Mouse (Mus musculus): Measurements from ENCODE around the gene Snap23. TPM values are rescaled to one million over a fixed set of nuclear protein-coding genes. Genes with fewer than 3 reads are reported as not detected.

The Snap23 gene
- polyA plus RNA-seq, 1 experiment from 2014 or later, result 60.7 TPM

DNA sequence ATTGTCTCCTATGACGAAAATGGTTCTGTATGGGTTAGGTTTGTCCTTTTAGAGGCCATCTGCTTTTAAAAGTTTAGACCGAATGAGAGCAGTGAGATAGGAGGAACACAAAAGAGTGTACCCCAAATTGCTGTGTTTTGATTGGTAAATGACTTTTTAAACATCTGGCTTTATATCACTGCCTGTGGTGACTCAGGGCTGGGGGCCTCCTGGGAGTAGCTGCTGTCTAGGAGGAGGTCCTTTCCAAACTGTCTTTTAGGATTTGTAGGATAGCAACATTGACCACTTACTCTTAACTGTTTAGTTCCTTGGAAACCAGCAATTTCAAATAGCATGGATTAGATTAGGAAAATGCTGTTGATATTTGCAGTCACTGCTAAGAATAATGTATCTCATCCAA, 62.8 kb downstream of the Snap23 start:
- Histone ChIP-seq H3K9ac (no peak overlapping the region), H3K4me3 (no peak overlapping the region), H3K27me3 (no peaks in the 10 kb centered on the region), H3K9me3 (no peaks in the 10 kb centered on the region), H3K27ac (no peak overlapping the region), H3K4me1 (no peaks in the 10 kb centered on the region), H3K4me2 (replicated peaks) (no peak overlapping the region), H3K36me3 (peaks cover 10% of the 10 kb centered on the region; the same call in 1 of the 2 replicates)
- ATAC-seq (ENCODE audit: insufficient number of reproducible peaks, insufficient read depth, low FRiP score, low TSS enrichment), result no peak
- WGBS, result 77% methylated on average over 2 of the region's 2 CpGs

DNA sequence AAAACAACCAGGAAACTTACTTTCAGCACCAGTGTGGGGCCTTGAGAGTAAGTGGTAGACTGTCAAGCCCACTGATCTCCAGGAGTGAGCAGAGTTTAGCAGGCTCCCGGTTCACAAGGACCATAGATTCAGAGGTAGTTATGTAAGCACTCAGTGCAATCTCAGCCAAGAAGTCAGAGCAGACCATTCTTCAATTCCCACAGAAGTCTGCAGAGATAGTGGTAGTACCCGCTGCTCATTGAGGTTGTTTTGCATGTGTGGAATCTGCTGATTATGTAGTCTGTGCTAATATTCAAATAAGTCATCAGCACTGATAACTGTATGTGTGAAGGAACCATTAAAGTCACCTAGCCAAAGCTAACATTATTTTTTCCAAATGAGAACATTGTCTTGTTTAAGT, 63.2 kb downstream of the Snap23 start:
- 81% methylated on average over 2 of the region's 2 CpGs for WGBS

DNA sequence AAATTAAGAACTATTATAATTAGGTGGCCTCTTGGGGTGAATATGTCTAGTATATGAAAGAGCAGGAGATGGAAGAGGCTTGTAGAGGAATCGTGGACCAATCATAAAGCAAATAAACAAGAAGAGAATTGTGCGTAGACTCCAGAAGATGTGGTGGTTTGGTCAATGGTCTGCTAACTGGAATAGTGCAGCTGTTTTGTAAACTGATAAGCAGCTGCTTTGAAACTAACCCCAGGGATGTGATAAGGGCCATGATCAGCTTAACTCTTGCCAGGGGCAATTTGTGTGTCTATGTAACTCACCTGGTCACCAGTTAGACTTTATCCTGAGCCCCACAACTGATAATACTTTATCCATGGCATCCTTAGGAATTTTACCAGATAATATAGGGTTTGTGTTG, 64.0 kb downstream of the Snap23 start:
- Histone ChIP-seq H3K4me1 (no peaks in the 10 kb centered on the region), H3K9ac (no peak overlapping the region), H3K27ac (no peak overlapping the region), H3K4me3 (no peak overlapping the region), H3K4me2 (replicated peaks) (no peak overlapping the region), H3K27me3 (no peaks in the 10 kb centered on the region), H3K36me3 (peaks cover 14% of the 10 kb centered on the region; the same call in 1 of the 2 replicates), H3K9me3 (no peaks in the 10 kb centered on the region)
- no peak for ATAC-seq (ENCODE audit: insufficient number of reproducible peaks, insufficient read depth, low FRiP score, low TSS enrichment)
- WGBS, result 84% methylated on average over 2 of the region's 2 CpGs

More for the DNA sequence above, 63.2 kb downstream of the Snap23 start:
- Histone ChIP-seq H3K27ac (no peak overlapping the region), H3K9me3 (no peaks in the 10 kb centered on the region), H3K9ac (no peak overlapping the region), H3K4me3 (no peak overlapping the region), H3K36me3 (peaks cover 14% of the 10 kb centered on the region; the same call in 1 of the 2 replicates), H3K4me2 (replicated peaks) (no peak overlapping the region), H3K4me1 (no peaks in the 10 kb centered on the region), H3K27me3 (no peaks in the 10 kb centered on the region)
- no peak for ATAC-seq (ENCODE audit: insufficient number of reproducible peaks, insufficient read depth, low FRiP score, low TSS enrichment)

DNA sequence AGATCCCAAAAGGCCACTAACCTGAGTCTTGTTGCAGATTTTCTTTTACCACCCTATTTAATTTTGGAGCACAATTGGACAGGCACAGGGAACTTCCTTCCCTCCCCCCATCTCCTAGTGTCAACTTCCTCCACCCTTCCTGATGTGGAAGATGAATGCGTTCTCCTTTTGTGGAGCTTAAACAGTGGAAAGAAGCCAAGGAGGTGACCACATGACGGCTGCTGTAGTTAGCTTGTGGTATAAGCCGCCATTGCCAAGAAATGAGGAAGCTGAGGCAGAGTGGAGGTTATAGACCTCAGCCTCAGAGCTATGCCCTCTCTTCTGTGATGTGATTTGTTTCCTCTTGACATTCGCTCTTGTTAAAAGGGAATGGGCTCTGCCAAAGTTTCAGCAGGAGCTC, 64.5 kb downstream of the Snap23 start:
- Histone ChIP-seq H3K9me3 (no peaks in the 10 kb centered on the region), H3K4me1 (no peaks in the 10 kb centered on the region), H3K36me3 (peaks cover 14% of the 10 kb centered on the region; the same call in 1 of the 2 replicates), H3K4me2 (replicated peaks) (no peak overlapping the region), H3K27me3 (no peaks in the 10 kb centered on the region), H3K9ac (no peak overlapping the region), H3K4me3 (no peak overlapping the region), H3K27ac (no peak overlapping the region)
- no peak for ATAC-seq (ENCODE audit: insufficient number of reproducible peaks, insufficient read depth, low FRiP score, low TSS enrichment)
- 85% methylated on average over 4 of the region's 4 CpGs for WGBS

DNA sequence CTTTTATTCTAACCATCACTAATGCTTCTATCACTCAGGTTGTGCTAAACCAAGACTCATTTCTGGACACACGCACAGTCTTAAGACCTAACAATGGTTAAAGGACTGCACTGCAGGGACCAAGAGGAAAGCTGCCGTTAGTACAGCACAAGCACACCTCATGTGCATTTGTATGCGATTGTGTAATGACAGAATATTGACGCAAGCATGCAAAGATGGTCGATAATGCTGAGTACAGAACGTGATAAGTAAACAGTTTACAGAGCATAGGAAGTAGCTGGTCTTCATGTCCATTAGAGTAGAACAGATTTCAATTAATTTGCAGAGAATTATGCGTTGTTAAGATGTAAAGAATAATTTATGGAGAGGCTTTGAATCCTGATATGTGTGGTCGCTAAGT, 73.4 kb downstream of the Snap23 start:
- 92% methylated on average over 8 of the region's 8 CpGs for whole genome bisulfite sequencing
- H3K9me3 ChIP-seq, result no peaks in the 10 kb centered on the region
- no peaks in the 10 kb centered on the region for H3K36me3 ChIP-seq
- no peaks in the 10 kb centered on the region for H3K4me1 ChIP-seq
- no peak for ATAC-seq (ENCODE audit: insufficient number of reproducible peaks, insufficient read depth, low FRiP score, low TSS enrichment)
- no peak overlapping the region for H3K9ac ChIP-seq
- H3K4me3 ChIP-seq, result no peak overlapping the region
- no peak overlapping the region for H3K27ac ChIP-seq
- no peaks in the 10 kb centered on the region for H3K27me3 ChIP-seq
- no peak overlapping the region for H3K4me2 ChIP-seq (replicated peaks)

DNA sequence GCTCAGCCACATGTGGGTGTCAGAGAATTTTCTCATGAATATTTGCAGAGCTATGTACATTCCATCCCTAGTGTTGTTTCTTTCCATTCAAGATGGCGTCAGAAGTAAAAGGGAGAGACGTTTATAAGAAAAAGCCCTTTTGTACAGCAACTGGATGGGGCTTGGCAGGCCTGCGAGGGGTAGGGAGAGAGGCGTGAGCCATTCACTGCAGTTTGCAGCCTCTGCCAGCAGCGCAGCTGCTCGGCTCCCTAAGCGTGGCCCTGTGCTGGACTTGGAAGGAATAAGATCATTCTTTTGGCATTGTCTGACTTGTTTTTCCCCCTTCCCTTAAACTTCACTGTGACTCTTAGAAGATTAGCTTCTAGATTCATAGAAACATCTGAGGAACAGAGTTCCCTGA, 76.4 kb downstream of the Snap23 start:
- Histone ChIP-seq H3K4me3 (no peak overlapping the region), H3K9ac (no peak overlapping the region), H3K36me3 (no peaks in the 10 kb centered on the region), H3K9me3 (no peaks in the 10 kb centered on the region), H3K27ac (no peak overlapping the region), H3K4me1 (no peaks in the 10 kb centered on the region), H3K4me2 (replicated peaks) (no peak overlapping the region), H3K27me3 (no peaks in the 10 kb centered on the region)
- ATAC-seq (ENCODE audit: insufficient number of reproducible peaks, insufficient read depth, low FRiP score, low TSS enrichment), result no peak
- WGBS, result 74% methylated on average over 7 of the region's 7 CpGs

DNA sequence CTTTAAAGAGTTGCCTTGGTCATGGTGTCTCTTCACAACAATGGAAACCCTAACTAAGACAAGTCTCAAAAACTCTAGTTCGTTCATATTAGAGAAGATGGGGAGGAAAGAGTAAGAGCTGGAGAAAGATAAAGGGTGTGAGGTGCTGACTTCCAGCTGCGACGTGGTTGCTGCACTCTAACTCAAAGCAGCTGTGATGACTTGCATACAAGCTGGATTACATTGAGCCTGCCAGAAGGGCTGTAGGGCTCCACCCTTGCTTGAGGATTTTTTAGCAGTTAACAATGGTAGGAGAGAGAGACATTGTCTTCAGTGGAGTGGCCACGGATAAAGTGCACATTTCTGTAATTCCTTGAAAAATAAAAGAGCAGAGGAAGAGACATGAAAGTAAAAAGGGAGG, 79.3 kb downstream of the Snap23 start:
- Histone ChIP-seq H3K4me1 (no peaks in the 10 kb centered on the region), H3K4me2 (replicated peaks) (no peak overlapping the region), H3K4me3 (no peak overlapping the region), H3K27me3 (no peaks in the 10 kb centered on the region), H3K9ac (no peak overlapping the region), H3K27ac (no peak overlapping the region), H3K9me3 (no peaks in the 10 kb centered on the region), H3K36me3 (no peaks in the 10 kb centered on the region)
- WGBS, result 48% methylated on average over 4 of the region's 4 CpGs
- no peak for ATAC-seq (ENCODE audit: insufficient number of reproducible peaks, insufficient read depth, low FRiP score, low TSS enrichment)

Other genes with a start within 250 kb of the Snap23 start
- 27.8 and 29.7 TPM in 2 replicates for gene Vps39, start 214.5 kb upstream of the Snap23 start, polyA plus RNA-seq (2016; fragmentation: Nextera tagmentation; extraction: Ambion mirVana)
- 8.3 and 9.0 TPM in 2 replicates for gene Ganc, start 163.8 kb upstream of the Snap23 start, polyA plus RNA-seq (2016; fragmentation: Nextera tagmentation; extraction: Ambion mirVana)
- gene Tmem87a, start 163.6 kb upstream of the Snap23 start, polyA plus RNA-seq (2016; fragmentation: Nextera tagmentation; extraction: Ambion mirVana), result 9.0 and 9.6 TPM in 2 replicates
- gene Capn3, start 111.7 kb upstream of the Snap23 start, polyA plus RNA-seq (2016; fragmentation: Nextera tagmentation; extraction: Ambion mirVana), result 3.8 and 7.2 TPM in 2 replicates
- gene Zfp106, start 3.8 kb upstream of the Snap23 start, polyA plus RNA-seq (2016; fragmentation: Nextera tagmentation; extraction: Ambion mirVana), result 57.0 and 59.0 TPM in 2 replicates
- gene Haus2, start 41.7 kb downstream of the Snap23 start, polyA plus RNA-seq (2016; fragmentation: Nextera tagmentation; extraction: Ambion mirVana), result 28.1 and 28.7 TPM in 2 replicates
- 25.1 and 28.4 TPM in 2 replicates for gene Lrrc57, start 41.8 kb downstream of the Snap23 start, polyA plus RNA-seq (2016; fragmentation: Nextera tagmentation; extraction: Ambion mirVana)
- 6.3 and 6.4 TPM in 2 replicates for gene Stard9, start 61.5 kb downstream of the Snap23 start, polyA plus RNA-seq (2016; fragmentation: Nextera tagmentation; extraction: Ambion mirVana)

All from embryonic facial prominence, embryonic 12.5 days (tissue).